ENCODE assay signal across 28 mouse cellular contexts in genomic region chr6:74204133-74204532, GRCm38 (mm10).
"Had no signal": no experiment of that assay in that cellular context is flagged by ENCODE, and none has a peak within 500 bp of the region (broad histone marks: within the 10 kb centered on the region; RNA-seq: fewer than 3 reads in every experiment).

No protein-coding gene starts in this region.

- H3K27ac ChIP-seq: gastrocnemius, adult 2 months; heart, embryonic 10.5 days; hindbrain, embryonic 10.5 days; hindbrain, embryonic 12.5 days; hindbrain, embryonic 14.5 days; intestine, embryonic 15.5 days; layer of hippocampus, adult 2 months; left cerebral cortex, adult 2 months; limb, embryonic 10.5 days; limb, embryonic 12.5 days; liver, embryonic 13.5 days; liver, embryonic 15.5 days had no signal

- H3K36me3 ChIP-seq: heart, embryonic 10.5 days; heart, embryonic 12.5 days; hindbrain, embryonic 10.5 days; hindbrain, embryonic 12.5 days; intestine, embryonic 15.5 days; limb, embryonic 10.5 days; limb, embryonic 12.5 days; liver, embryonic 13.5 days; liver, embryonic 15.5 days had no signal

- H3K4me3 ChIP-seq: gastrocnemius, adult 2 months; heart, embryonic 10.5 days; heart, embryonic 12.5 days; hindbrain, embryonic 10.5 days; hindbrain, embryonic 12.5 days; intestine, embryonic 15.5 days; layer of hippocampus, adult 2 months; left cerebral cortex, adult 2 months; limb, embryonic 10.5 days; limb, embryonic 12.5 days; liver, embryonic 13.5 days; liver, embryonic 15.5 days had no signal

- H3K27me3 ChIP-seq: heart, embryonic 12.5 days; hindbrain, embryonic 12.5 days; intestine, embryonic 15.5 days; limb, embryonic 12.5 days; liver, embryonic 13.5 days; liver, embryonic 15.5 days had no signal

- H3K9ac ChIP-seq: heart, embryonic 12.5 days; hindbrain, embryonic 12.5 days; hindbrain, embryonic 14.5 days; intestine, embryonic 15.5 days; limb, embryonic 12.5 days; liver, embryonic 13.5 days; liver, embryonic 15.5 days had no signal

- H3K4me1 ChIP-seq: heart, embryonic 10.5 days; heart, embryonic 12.5 days; hindbrain, embryonic 10.5 days; hindbrain, embryonic 12.5 days; intestine, embryonic 15.5 days; limb, embryonic 10.5 days; limb, embryonic 12.5 days; liver, embryonic 13.5 days; liver, embryonic 15.5 days had no signal

- H3K4me2 ChIP-seq: heart, embryonic 12.5 days; hindbrain, embryonic 12.5 days; hindbrain, embryonic 14.5 days; intestine, embryonic 15.5 days; limb, embryonic 12.5 days; liver, embryonic 11.5 days; liver, embryonic 13.5 days; liver, embryonic 15.5 days had no signal

- H3K9me3 ChIP-seq: heart, embryonic 10.5 days; heart, embryonic 12.5 days; hindbrain, embryonic 10.5 days; hindbrain, embryonic 12.5 days; intestine, embryonic 15.5 days; limb, embryonic 10.5 days; limb, embryonic 12.5 days; liver, embryonic 15.5 days had no signal

- ATAC-seq: hindbrain, embryonic 16.5 days; inflammation-experienced regulatory T-cells, adult 6 months; intestine, embryonic 15.5 days; intestine, postnatal 0 days had no signal

- DNase-seq: gastrocnemius, adult 2 months; gastrocnemius, postnatal 10 days; gastrocnemius, postnatal 25 days; heart, adult 18-20 months; heart, postnatal 10 days; heart, postnatal 4 days; kidney, adult 18-20 months; kidney, adult 8-10 months; kidney, postnatal 10 days; kidney, postnatal 25 days; kidney, postnatal 4 days; liver; liver, embryonic 13.5 days had no signal
